Mouse (Mus musculus) ES-Bruce4 (cell line): ENCODE measurements around the gene Gripap1. TPM values are rescaled to one million over a fixed set of nuclear protein-coding genes. Genes with fewer than 3 reads are reported as not detected.
"Not testable (repeated sequence)": the region's sequence is repeated elsewhere in the genome, so short reads cannot be mapped to it uniquely, and the experiment has no call there.

Experiments
- H3K27ac ChIP-seq: 2 replicates; pipeline ENCODE4 v1.5.1; 2012; ENCODE audit warnings: low read length, inconsistent platforms; ENCODE audit not compliant: insufficient read depth
- H3K27me3 ChIP-seq: 2 replicates; pipeline ENCODE4 v1.6.1; 2012; ENCODE audit warnings: mild to moderate bottlenecking, low read length, inconsistent platforms; ENCODE audit not compliant: control insufficient read depth, poor library complexity, insufficient read depth, severe bottlenecking
- H3K36me3 ChIP-seq: 2 replicates; pipeline ENCODE4 v1.6.1; 2012; ENCODE audit warnings: inconsistent platforms, mild to moderate bottlenecking, low read length, moderate library complexity; ENCODE audit not compliant: control insufficient read depth, poor library complexity, insufficient read depth, severe bottlenecking
- H3K4me1 ChIP-seq: one replicate; pipeline ENCODE4 v1.8.1; 2011; ENCODE audit warnings: low read length; ENCODE audit not compliant: control insufficient read depth, insufficient read depth
- H3K4me3 ChIP-seq: 2 replicates; pipeline ENCODE4 v1.5.1; 2011; ENCODE audit warnings: low read depth, mild to moderate bottlenecking, low read length
- H3K9ac ChIP-seq: 2 replicates; pipeline ENCODE4 v1.6.1; 2012; ENCODE audit warnings: low read depth, mild to moderate bottlenecking, inconsistent platforms; ENCODE audit not compliant: poor library complexity, severe bottlenecking
- H3K9me3 ChIP-seq: replicated peaks from 2 replicates; pipeline ENCODE4 v1.6.1; 2012; ENCODE audit warnings: mild to moderate bottlenecking, low read length, inconsistent platforms; ENCODE audit not compliant: control insufficient read depth, poor library complexity, insufficient read depth, severe bottlenecking
- CTCF ChIP-seq: IDR thresholded peaks from one replicate; pipeline ENCODE4 v1.8.1; 2011; ENCODE audit warnings: low read depth, low read length
- EP300 ChIP-seq: IDR thresholded peaks from 2 replicates; pipeline ENCODE4 v1.6.1; 2011; ENCODE audit warnings: low read depth, low read length; ENCODE audit not compliant: insufficient read depth
- POLR2A ChIP-seq: IDR thresholded peaks from one replicate; pipeline ENCODE4 v1.8.1; 2011; ENCODE audit warnings: low read length; ENCODE audit not compliant: insufficient read depth
- polyA plus RNA-seq: library from polyadenylated mRNA; stranded (reverse); fragments of >200 nt; gene quantifications from 2 replicates; pipeline ENCODE4 v1.2.4, GENCODE M21; 2011; ENCODE audit warnings: low read depth; ENCODE audit not compliant: missing spikeins, insufficient read depth, insufficient read length

The Gripap1 gene
- polyA plus RNA-seq, 1 experiment, result 19.2 TPM

DNA sequence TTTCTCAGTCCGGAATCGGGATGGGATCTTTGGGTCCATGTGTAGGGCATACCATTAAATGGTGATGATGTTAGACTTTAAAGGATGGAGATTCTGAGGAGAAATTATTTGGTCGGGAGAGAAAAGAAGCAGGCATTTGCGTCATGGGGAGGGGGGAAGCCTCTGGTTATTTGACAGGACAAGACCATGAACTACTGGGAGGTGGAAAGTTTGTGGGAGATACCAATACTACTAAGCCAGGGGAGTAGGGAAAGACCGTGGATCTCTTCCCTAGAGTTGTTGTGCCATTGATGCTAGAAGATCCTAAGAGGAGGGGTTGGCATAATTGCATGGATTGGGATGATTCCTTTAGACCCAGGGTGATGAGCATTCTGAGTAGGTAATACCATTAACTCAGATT, 744 bp downstream of the Gripap1 start:
- TF ChIP-seq EP300, result no peak
- TF ChIP-seq POLR2A, result no peak
- no peak for TF ChIP-seq CTCF
- no peaks in the 10 kb centered on the region for H3K27me3 ChIP-seq
- no peaks in the 10 kb centered on the region for H3K4me1 ChIP-seq
- no peak overlapping the region for H3K27ac ChIP-seq
- peak overlapping the region; percentile 79 for H3K9ac ChIP-seq
- no peaks in the 10 kb centered on the region for H3K36me3 ChIP-seq
- no peaks in the 10 kb centered on the region for H3K9me3 ChIP-seq
- H3K4me3 ChIP-seq, result peak overlapping the region; percentile 86; the same call in 1 of the 2 replicates

GRCm38 (mm10) chrX:7793361-7793760, 3.8 kb downstream of the Gripap1 start:
- Histone ChIP-seq H3K27ac (no peak overlapping the region), H3K36me3 (no peaks in the 10 kb centered on the region), H3K9ac (no peak overlapping the region), H3K4me1 (no peaks in the 10 kb centered on the region), H3K4me3 (no peak overlapping the region), H3K27me3 (no peaks in the 10 kb centered on the region), H3K9me3 (no peaks in the 10 kb centered on the region)
- no peak for TF ChIP-seq EP300
- no peak for TF ChIP-seq POLR2A
- TF ChIP-seq CTCF, result no peak

DNA sequence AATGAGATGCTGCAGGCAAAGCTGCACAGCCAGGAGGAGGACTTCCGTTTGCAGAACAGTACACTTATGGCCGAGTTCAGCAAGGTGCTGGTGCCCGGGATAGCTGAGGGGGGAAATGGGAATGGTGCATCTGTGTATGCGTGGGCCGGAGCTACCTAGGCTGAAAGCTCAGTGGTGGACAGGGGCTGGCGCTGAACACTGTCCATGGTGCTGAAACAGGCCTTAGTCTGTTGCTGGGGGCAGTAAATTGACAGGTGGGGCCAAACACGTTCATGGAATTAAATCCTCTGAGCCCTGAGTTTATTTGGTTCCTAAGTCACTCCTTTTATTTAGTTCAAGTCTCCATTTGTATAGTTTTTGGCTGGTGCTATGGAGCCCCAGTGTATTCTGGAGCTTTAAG, 5.5 kb downstream of the Gripap1 start:
- no peaks in the 10 kb centered on the region for H3K4me1 ChIP-seq
- TF ChIP-seq EP300 (no peak), POLR2A (no peak), CTCF (no peak)
- H3K36me3 ChIP-seq, result no peaks in the 10 kb centered on the region; the same call in 1 of the 2 replicates
- H3K27me3 ChIP-seq, result no peaks in the 10 kb centered on the region
- no peaks in the 10 kb centered on the region for H3K9me3 ChIP-seq
- H3K9ac ChIP-seq, result no peak overlapping the region
- no peak overlapping the region for H3K27ac ChIP-seq
- H3K4me3 ChIP-seq, result no peak overlapping the region

GRCm38 (mm10) chrX:7797327-7797726, 7.8 kb downstream of the Gripap1 start:
- H3K27me3 ChIP-seq, result no peaks in the 10 kb centered on the region
- no peaks in the 10 kb centered on the region; the same call in 1 of the 2 replicates for H3K36me3 ChIP-seq
- H3K9ac ChIP-seq, result no peak overlapping the region
- no peaks in the 10 kb centered on the region for H3K4me1 ChIP-seq
- no peak overlapping the region for H3K27ac ChIP-seq
- no peak for TF ChIP-seq EP300
- no peak for TF ChIP-seq POLR2A
- no peak for TF ChIP-seq CTCF
- H3K4me3 ChIP-seq, result no peak overlapping the region
- H3K9me3 ChIP-seq, result no peaks in the 10 kb centered on the region

DNA sequence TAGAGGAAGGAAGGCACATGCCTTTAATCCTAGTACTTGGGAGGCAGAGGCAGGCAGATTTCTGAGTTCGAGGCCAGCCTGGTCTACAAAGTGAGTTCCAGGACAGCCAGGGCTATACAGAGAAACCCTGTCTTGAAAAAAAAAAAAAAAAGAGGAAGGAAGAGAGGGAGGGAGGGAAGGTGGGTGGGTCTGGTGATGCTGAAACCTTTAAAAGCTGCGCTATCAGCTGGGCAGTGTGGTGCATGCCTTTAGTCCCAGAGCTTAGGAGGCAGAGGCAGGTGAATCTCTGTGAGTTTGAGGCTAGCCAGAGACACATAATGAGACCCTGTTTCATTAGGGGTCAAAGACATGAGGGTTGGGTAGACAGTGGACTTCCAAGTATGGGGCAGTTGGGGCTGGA, 12.6 kb downstream of the Gripap1 start:
- H3K27ac ChIP-seq, H3K36me3 ChIP-seq, H3K27me3 ChIP-seq, H3K9me3 ChIP-seq, H3K9ac ChIP-seq, H3K4me3 ChIP-seq, H3K4me1 ChIP-seq: not testable (repeated sequence)

GRCm38 (mm10) chrX:7815016-7815415, 25.5 kb downstream of the Gripap1 start:
- not testable (repeated sequence) for H3K9ac ChIP-seq, H3K4me3 ChIP-seq, H3K27ac ChIP-seq, H3K36me3 ChIP-seq, H3K27me3 ChIP-seq, H3K9me3 ChIP-seq, H3K4me1 ChIP-seq
